Mouse (Mus musculus): ENCODE measurements around the gene Elp1.

Gene Elp1

DNA sequence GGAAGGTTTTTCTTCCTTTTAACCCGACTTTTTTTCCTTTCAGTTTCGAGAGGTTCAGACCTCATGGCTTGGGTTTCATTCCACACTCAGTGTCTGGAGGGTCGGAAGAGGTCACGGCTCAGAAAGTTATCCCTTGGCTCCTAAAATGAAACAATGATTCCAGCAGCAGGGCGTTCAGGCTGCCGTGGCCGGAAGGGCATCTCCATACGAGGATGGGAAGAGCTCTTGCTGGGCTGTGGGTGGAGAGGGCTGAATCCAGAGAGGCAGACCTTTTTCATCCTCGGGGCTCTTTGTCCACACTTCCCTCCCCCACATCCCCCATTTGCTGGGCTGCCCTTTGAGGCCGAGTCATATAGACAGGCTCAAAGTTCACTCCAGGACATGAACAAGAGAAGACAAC is 99.9 kb downstream of the Elp1 start:
- no peak for DNase-seq (ENCODE audit: low read depth)
